Comparison of ENCODE assay signal across 8 mouse cellular contexts in genomic region chr11:98545711-98546231, GRCm38 (mm10). TPM values are rescaled to one million over a fixed set of nuclear protein-coding genes. Genes with fewer than 3 reads are reported as not detected.
DNase-seq lines count a peak whose midpoint lies in the region; ATAC-seq and TF ChIP-seq lines count a peak whose summit lies in the region.

Gene Ikzf3 (minus strand): TSS chr11:98546031.

- no peak for TF ChIP-seq POLR2A in testis, adult 2 months (IDR thresholded peaks at IDR 0.05; ENCODE audit: control insufficient read depth, low read depth, low read length)

- TF ChIP-seq CTCF in testis, adult 2 months (IDR thresholded peaks at IDR 0.05; ENCODE audit: control insufficient read depth, insufficient read depth, insufficient replicate concordance, low read depth, low read length) = no peak

- peak within 1 kb of the TSS; percentile 42 for H3K4me3 ChIP-seq in forebrain, embryonic 15.5 days
- peak within 1 kb of the TSS; percentile 11; the same call in 1 of the 2 replicates for H3K4me3 ChIP-seq in liver, embryonic 16.5 days (ENCODE audit: low read depth, low read length)
- H3K4me3 ChIP-seq in neural tube, embryonic 12.5 days = peak within 1 kb of the TSS; percentile 40
- peak within 1 kb of the TSS; percentile 63 for H3K4me3 ChIP-seq in testis, adult 2 months (ENCODE audit: control insufficient read depth, low read depth, low read length)

- peaks cover 13% of the 10 kb centered on the region for H3K4me1 ChIP-seq in forebrain, embryonic 15.5 days
- peaks cover 7% of the 10 kb centered on the region for H3K4me1 ChIP-seq in liver, embryonic 16.5 days (ENCODE audit: control insufficient read depth, low read depth, low read length)
- H3K4me1 ChIP-seq in neural tube, embryonic 12.5 days = peaks cover 11% of the 10 kb centered on the region; the same call in 1 of the 2 replicates
- H3K4me1 ChIP-seq in testis, adult 2 months (ENCODE audit: control insufficient read depth, insufficient read depth, low read length) = peaks cover 13% of the 10 kb centered on the region

- peaks cover 79% of the 10 kb centered on the region for H3K27me3 ChIP-seq in forebrain, embryonic 15.5 days
- peaks cover 77% of the 10 kb centered on the region for H3K27me3 ChIP-seq in liver, embryonic 16.5 days (ENCODE audit: control insufficient read depth, insufficient read depth, low read depth, low read length)
- H3K27me3 ChIP-seq in neural tube, embryonic 12.5 days (replicated peaks) = peaks cover 77% of the 10 kb centered on the region
- H3K27me3 ChIP-seq in testis, adult 2 months (ENCODE audit: control insufficient read depth, insufficient read depth, low read length) = no peaks in the 10 kb centered on the region; the same call in 1 of the 2 replicates

- H3K4me2 ChIP-seq in forebrain, embryonic 15.5 days (replicated peaks) = peak within 1 kb of the TSS; percentile 84
- peak within 1 kb of the TSS; percentile 30 for H3K4me2 ChIP-seq in liver, embryonic 16.5 days (ENCODE audit: low read depth, low read length)
- peak within 1 kb of the TSS; percentile 86 for H3K4me2 ChIP-seq in neural tube, embryonic 12.5 days (replicated peaks)

- ATAC-seq in forebrain, embryonic 15.5 days (replicated peaks) = no peak
- ATAC-seq in liver, embryonic 16.5 days (ENCODE audit: low read depth) = no peak
- ATAC-seq in neural tube, embryonic 12.5 days (ENCODE audit: low FRiP score, low read depth) = 0 out of 2 replicates have a peak, but pooled peaks have one; percentile 21

- 1% methylated on average over 58 of the region's 58 CpGs for WGBS in forebrain, embryonic 15.5 days
- 2% methylated on average over 58 of the region's 58 CpGs for WGBS in liver, embryonic 16.5 days (ENCODE audit: insufficient replicate concordance)
- 1% methylated on average over 58 of the region's 58 CpGs for WGBS in neural tube, embryonic 12.5 days

- H3K36me3 ChIP-seq in forebrain, embryonic 15.5 days = no peaks in the 10 kb centered on the region
- no peaks in the 10 kb centered on the region for H3K36me3 ChIP-seq in liver, embryonic 16.5 days (ENCODE audit: control insufficient read depth, insufficient read depth)
- no peaks in the 10 kb centered on the region for H3K36me3 ChIP-seq in neural tube, embryonic 12.5 days
- no peaks in the 10 kb centered on the region for H3K36me3 ChIP-seq in testis, adult 2 months (ENCODE audit: control insufficient read depth, insufficient read depth, low read length)

- H3K27ac ChIP-seq in forebrain, embryonic 15.5 days (replicated peaks) = no peak within 1 kb of the TSS
- no peak within 1 kb of the TSS for H3K27ac ChIP-seq in liver, embryonic 16.5 days (ENCODE audit: low read length)
- H3K27ac ChIP-seq in neural tube, embryonic 12.5 days = no peak within 1 kb of the TSS
- H3K27ac ChIP-seq in testis, adult 2 months (ENCODE audit: control insufficient read depth, insufficient read depth, low read depth, low read length) = no peak within 1 kb of the TSS

- H3K9ac ChIP-seq in forebrain, embryonic 15.5 days (replicated peaks) = peak within 1 kb of the TSS; percentile 37
- H3K9ac ChIP-seq in liver, embryonic 16.5 days (ENCODE audit: low read depth, low read length) = no peak within 1 kb of the TSS
- peak within 1 kb of the TSS; percentile 57 for H3K9ac ChIP-seq in neural tube, embryonic 12.5 days

- DNase-seq in adrenal gland, adult 18-20 months (ENCODE audit: low spot score in 2 of 2) = peak; percentile 23 to 36
- no peak for DNase-seq in adrenal gland, adult 8-10 months
- DNase-seq in adrenal gland, postnatal 25 days = peak; percentile 38
- peak; percentile 87 for DNase-seq in induced T-regulatory cell, adult 2 months (ENCODE audit: low read depth)

- H3K9me3 ChIP-seq in forebrain, embryonic 15.5 days = no peaks in the 10 kb centered on the region
- no peaks in the 10 kb centered on the region for H3K9me3 ChIP-seq in liver, embryonic 16.5 days (replicated peaks; ENCODE audit: control insufficient read depth, low read length)
- no peaks in the 10 kb centered on the region for H3K9me3 ChIP-seq in neural tube, embryonic 12.5 days

RNA-seq across cellular contexts. Expression of gene Ikzf3, which starts in this region (rescaled TPM):
- total RNA-seq in adrenal gland, adult 18-20 months (2021) = under 1 TPM; 0.46 to 0.86 TPM
- total RNA-seq in adrenal gland, adult 8-10 months (2022) = 1 to 10 TPM in 1 of 4 experiments, under 1 TPM in 3; 0.49 to 1.0 (median 0.75) TPM
- 0.30 TPM in 1 of 2 replicates, not detected in the other for total RNA-seq in adrenal gland, postnatal 25 days (2021)
- 0.10 TPM in 1 of 2 replicates, not detected in the other for polyA plus RNA-seq in forebrain, embryonic 15.5 days (2015; fragmentation: Nextera tagmentation; extraction: Ambion mirVana)
- polyA plus RNA-seq in liver, embryonic 16.5 days (2015; fragmentation: Nextera tagmentation; extraction: Ambion mirVana) = 0.19 and 0.20 TPM in 2 replicates
- polyA plus RNA-seq in neural tube, embryonic 12.5 days (2016; fragmentation: Nextera tagmentation; extraction: Ambion mirVana) = 0.25 and 0.34 TPM in 2 replicates
- 0.10 TPM in 2 replicates for polyA plus RNA-seq in testis, adult 2 months (2012; rRNA removed)

Comparison
In these comparisons a context has a peak if more than half of its experiments do, and no peak if none do; other contexts are left out.
1. Peak in DNase-seq in adrenal gland, adult 18-20 months; RNA of the gene not detected or under 1 TPM.
2. Peak in DNase-seq in adrenal gland, postnatal 25 days; RNA of the gene not detected or under 1 TPM.
3. Peak in ATAC-seq, H3K4me3 ChIP-seq, H3K9ac ChIP-seq and H3K4me2 ChIP-seq in neural tube, embryonic 12.5 days; RNA of the gene not detected or under 1 TPM.
4. H3K4me2 ChIP-seq: peak in every context shown above with its lines; median percentile 86 in neural tube, embryonic 12.5 days; 84 in forebrain, embryonic 15.5 days; 30 in liver, embryonic 16.5 days.
5. H3K4me3 ChIP-seq: peak in every context shown above with its lines; median percentile 63 in testis, adult 2 months; 42 in forebrain, embryonic 15.5 days; 40 in neural tube, embryonic 12.5 days; 11 in liver, embryonic 16.5 days.